Mouse (Mus musculus): ENCODE results near the gene Acot7. TPM values are rescaled to one million over a fixed set of nuclear protein-coding genes. Genes with fewer than 3 reads are reported as not detected.

Acot7 gene
- polyA plus RNA-seq, 1 experiment, result 32.0 TPM

DNA sequence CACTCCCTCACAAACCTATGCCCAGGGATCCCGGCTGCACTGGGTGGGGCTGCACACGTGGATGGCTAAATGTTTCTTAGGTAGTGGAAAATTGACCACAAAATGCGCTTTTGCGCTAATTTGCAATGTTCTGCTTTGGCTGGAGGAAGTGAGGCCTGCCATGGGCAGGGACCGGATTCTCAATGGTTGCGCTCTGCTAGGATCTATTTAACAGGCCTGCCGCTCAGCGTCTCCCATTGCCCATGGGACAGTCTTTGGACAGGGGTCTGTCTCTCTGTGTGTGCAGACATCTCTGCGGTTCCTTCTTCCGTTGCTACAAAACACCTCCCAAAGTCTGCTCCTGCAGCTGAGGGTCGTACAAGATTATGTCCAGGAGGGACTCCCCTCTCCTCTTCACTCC, 113.1 kb downstream of the Acot7 start:
- H3K4me3 ChIP-seq (replicated peaks; ENCODE audit: control insufficient read depth, low read depth, low read length), result no peak overlapping the region
- WGBS, result 18% methylated on average over 11 of the region's 11 CpGs
- H3K4me1 ChIP-seq (ENCODE audit: control insufficient read depth, insufficient read depth, low read length), result no peaks in the 10 kb centered on the region
- TF ChIP-seq POLR2A (IDR thresholded peaks at IDR 0.05; ENCODE audit: borderline replicate concordance, control insufficient read depth, low read depth, low read length), result no peak
- TF ChIP-seq CTCF (IDR thresholded peaks at IDR 0.05; ENCODE audit: control insufficient read depth, insufficient read depth, low read length), result no peak
- no peak overlapping the region for H3K27ac ChIP-seq (ENCODE audit: control insufficient read depth, insufficient read depth, low read depth, low read length, poor library complexity)

DNA sequence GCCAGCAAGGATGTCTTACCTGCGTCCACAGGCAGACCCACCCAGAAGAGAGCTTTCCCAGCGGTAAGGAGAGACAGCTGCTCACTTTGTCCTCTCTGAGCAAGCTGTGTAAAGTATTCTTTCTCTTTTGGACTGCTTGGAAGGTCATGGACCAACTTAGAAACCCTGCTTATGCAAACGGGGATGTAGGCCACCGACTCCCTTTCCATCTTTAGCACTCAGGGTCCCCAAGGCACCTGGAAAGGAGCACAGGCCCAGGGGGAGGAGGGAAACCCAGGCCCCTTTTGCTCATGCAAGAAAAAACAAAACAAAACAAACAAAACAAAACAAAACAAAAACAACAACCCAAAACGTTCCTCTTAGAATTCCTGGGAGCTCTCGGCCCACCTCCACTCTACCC, 113.6 kb downstream of the Acot7 start, which contains the start of gene Hes3:
Gene Hes3 (minus strand): TSS at position 101 of the 400 bp plus-strand sequence.
- no peak for TF ChIP-seq CTCF (IDR thresholded peaks at IDR 0.05; ENCODE audit: control insufficient read depth, insufficient read depth, low read length)
- H3K4me3 ChIP-seq (replicated peaks; ENCODE audit: control insufficient read depth, low read depth, low read length), result no peak within 1 kb of the TSS
- WGBS, result 40% methylated on average over 6 of the region's 6 CpGs

DNA sequence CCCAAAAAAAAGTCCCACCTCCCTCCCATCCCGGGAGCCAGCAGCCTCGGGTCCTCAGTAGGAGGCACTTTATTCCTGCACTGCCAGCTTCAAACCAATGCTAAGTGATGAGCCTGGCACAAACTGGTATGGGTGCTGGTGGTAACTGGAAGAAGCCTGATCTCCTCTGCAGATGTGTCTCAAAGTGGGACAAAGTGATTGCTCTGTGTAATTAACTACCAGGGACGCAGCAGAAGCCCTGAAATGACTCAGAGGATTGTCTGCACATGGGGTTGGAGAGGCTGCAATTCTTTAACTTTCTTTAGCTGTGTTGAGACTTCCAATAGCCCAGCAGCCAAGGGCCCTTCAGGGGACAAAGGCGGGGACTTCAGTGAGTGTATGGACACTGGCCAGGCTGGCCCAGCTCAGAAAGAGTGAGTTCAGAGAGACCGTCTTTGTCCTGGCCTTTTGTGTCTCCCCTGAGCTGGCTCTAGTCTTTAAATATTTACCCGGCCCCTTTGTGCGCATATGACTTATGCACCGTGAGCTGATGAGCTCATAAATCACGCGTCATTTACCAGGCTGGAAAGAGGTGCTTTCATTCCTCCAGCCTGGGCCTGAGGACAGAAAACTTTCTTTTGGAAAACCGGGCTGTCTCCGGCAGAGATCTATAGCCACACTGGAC, 114.3 kb downstream of the Acot7 start:
- no peak overlapping the region for H3K27ac ChIP-seq (ENCODE audit: control insufficient read depth, insufficient read depth, low read depth, low read length, poor library complexity)
- TF ChIP-seq CTCF (IDR thresholded peaks at IDR 0.05; ENCODE audit: control insufficient read depth, insufficient read depth, low read length) (no peak), POLR2A (IDR thresholded peaks at IDR 0.05; ENCODE audit: borderline replicate concordance, control insufficient read depth, low read depth, low read length) (no peak)
- WGBS, result 48% methylated on average over 12 of the region's 12 CpGs
- H3K4me1 ChIP-seq (ENCODE audit: control insufficient read depth, insufficient read depth, low read length), result peaks cover 1% of the 10 kb centered on the region; the same call in 1 of the 2 replicates
- H3K4me3 ChIP-seq (replicated peaks; ENCODE audit: control insufficient read depth, low read depth, low read length), result no peak overlapping the region

More for the DNA sequence above, 113.6 kb downstream of the Acot7 start, which contains the start of gene Hes3:
- Histone ChIP-seq H3K27ac (ENCODE audit: control insufficient read depth, insufficient read depth, low read depth, low read length, poor library complexity) (no peak within 1 kb of the TSS), H3K4me1 (ENCODE audit: control insufficient read depth, insufficient read depth, low read length) (peaks cover 1% of the 10 kb centered on the region; the same call in 1 of the 2 replicates)

DNA sequence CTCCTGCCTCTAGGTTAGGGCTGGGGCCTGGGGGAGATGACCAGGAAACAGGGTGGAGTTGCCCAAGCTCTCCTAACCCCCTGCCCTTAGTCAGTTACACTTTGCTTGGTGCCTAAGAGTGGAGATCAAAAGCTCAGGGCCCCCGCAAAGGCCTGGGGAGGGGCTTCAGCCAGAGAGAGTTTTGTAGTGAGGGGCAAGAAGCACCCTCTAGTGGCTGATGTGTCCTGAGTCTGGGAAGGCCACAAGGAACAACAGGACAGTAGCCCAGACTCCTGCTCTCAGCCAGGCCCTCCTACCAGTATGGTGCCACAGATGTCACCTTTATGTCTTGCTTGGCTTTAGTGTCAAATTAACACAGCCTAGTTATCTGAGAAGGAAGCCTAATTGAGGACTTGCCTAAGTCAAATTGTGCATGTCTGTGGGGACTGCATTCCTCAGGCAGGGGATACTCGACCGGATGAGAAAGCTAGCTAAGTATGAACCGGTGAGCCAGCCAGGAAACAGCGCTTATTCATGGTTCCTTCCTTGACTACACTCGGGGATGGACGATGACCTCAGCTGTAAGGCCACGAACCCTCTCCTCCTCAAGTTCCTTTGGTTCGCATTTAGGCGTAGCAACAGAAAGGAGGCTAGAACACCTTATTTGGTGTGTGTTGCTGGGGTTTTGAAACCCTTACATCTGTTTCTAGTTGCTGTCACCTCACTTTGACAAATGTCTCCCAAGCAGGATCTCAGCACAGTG, 116.4 kb downstream of the Acot7 start:
- Histone ChIP-seq H3K27ac (ENCODE audit: control insufficient read depth, insufficient read depth, low read depth, low read length, poor library complexity) (no peak overlapping the region), H3K4me3 (replicated peaks; ENCODE audit: control insufficient read depth, low read depth, low read length) (no peak overlapping the region), H3K4me1 (ENCODE audit: control insufficient read depth, insufficient read depth, low read length) (peaks cover 1% of the 10 kb centered on the region; the same call in 1 of the 2 replicates)
- TF ChIP-seq POLR2A (IDR thresholded peaks at IDR 0.05; ENCODE audit: borderline replicate concordance, control insufficient read depth, low read depth, low read length) (no peak), CTCF (IDR thresholded peaks at IDR 0.05; ENCODE audit: control insufficient read depth, insufficient read depth, low read length) (no peak)
- WGBS, result 27% methylated on average over 10 of the region's 10 CpGs

DNA sequence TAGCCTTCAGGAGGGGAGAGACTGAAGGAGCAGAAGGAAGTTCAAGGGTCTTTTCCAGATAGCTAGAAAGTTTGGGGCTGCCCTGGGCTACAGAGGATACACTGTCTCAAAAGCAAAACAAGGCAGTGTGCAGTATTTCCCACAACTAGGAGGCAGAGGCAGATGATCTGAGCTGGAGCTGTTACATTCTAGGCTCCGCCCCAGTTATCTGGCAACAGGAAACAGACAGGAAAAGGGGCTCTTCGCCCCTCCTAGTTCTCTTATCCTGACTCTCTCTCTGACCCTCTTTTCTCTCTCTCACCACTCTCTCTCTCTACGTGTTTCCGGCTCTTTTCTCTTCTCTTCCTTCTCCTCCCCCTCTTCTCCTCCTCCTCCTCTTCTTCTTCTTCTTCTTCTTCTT, 118.0 kb downstream of the Acot7 start:
- WGBS, result 2% methylated on average over 4 of the region's 4 CpGs
- no peak overlapping the region for H3K4me3 ChIP-seq (replicated peaks; ENCODE audit: control insufficient read depth, low read depth, low read length)
- peaks cover 1% of the 10 kb centered on the region; the same call in 1 of the 2 replicates for H3K4me1 ChIP-seq (ENCODE audit: control insufficient read depth, insufficient read depth, low read length)

DNA sequence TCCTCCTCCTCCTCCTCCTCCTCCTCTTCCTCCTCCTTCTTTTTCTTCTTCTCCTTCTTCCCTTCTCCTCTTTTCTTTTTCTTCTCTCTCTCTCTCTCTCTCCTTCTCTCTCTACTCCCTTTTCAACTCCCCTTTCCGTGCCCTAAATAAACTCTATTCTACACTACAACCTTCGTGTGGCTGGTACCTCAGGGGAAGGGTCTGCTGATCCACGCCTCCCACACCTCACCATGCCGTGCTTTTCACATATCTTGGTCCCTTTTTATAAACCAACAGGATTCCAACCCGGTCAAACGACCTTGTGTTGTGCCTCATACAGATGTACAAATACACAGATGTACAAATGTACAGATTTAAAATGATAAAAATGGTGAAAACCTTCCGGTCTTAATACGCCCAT, 118.4 kb downstream of the Acot7 start:
- H3K4me1 ChIP-seq (ENCODE audit: control insufficient read depth, insufficient read depth, low read length), result peaks cover 1% of the 10 kb centered on the region; the same call in 1 of the 2 replicates
- TF ChIP-seq POLR2A (IDR thresholded peaks at IDR 0.05; ENCODE audit: borderline replicate concordance, control insufficient read depth, low read depth, low read length), result no peak
- no peak for TF ChIP-seq CTCF (IDR thresholded peaks at IDR 0.05; ENCODE audit: control insufficient read depth, insufficient read depth, low read length)
- H3K4me3 ChIP-seq (replicated peaks; ENCODE audit: control insufficient read depth, low read depth, low read length), result peak overlapping the region; percentile 95
- 5% methylated on average over 8 of the region's 8 CpGs for WGBS
- H3K27ac ChIP-seq (ENCODE audit: control insufficient read depth, insufficient read depth, low read depth, low read length, poor library complexity), result peak overlapping the region; percentile 94; the same call in 1 of the 2 replicates

More for the DNA sequence above, 118.0 kb downstream of the Acot7 start:
- H3K27ac ChIP-seq (ENCODE audit: control insufficient read depth, insufficient read depth, low read depth, low read length, poor library complexity), result no peak overlapping the region
- no peak for TF ChIP-seq POLR2A (IDR thresholded peaks at IDR 0.05; ENCODE audit: borderline replicate concordance, control insufficient read depth, low read depth, low read length)
- TF ChIP-seq CTCF (IDR thresholded peaks at IDR 0.05; ENCODE audit: control insufficient read depth, insufficient read depth, low read length), result no peak

DNA sequence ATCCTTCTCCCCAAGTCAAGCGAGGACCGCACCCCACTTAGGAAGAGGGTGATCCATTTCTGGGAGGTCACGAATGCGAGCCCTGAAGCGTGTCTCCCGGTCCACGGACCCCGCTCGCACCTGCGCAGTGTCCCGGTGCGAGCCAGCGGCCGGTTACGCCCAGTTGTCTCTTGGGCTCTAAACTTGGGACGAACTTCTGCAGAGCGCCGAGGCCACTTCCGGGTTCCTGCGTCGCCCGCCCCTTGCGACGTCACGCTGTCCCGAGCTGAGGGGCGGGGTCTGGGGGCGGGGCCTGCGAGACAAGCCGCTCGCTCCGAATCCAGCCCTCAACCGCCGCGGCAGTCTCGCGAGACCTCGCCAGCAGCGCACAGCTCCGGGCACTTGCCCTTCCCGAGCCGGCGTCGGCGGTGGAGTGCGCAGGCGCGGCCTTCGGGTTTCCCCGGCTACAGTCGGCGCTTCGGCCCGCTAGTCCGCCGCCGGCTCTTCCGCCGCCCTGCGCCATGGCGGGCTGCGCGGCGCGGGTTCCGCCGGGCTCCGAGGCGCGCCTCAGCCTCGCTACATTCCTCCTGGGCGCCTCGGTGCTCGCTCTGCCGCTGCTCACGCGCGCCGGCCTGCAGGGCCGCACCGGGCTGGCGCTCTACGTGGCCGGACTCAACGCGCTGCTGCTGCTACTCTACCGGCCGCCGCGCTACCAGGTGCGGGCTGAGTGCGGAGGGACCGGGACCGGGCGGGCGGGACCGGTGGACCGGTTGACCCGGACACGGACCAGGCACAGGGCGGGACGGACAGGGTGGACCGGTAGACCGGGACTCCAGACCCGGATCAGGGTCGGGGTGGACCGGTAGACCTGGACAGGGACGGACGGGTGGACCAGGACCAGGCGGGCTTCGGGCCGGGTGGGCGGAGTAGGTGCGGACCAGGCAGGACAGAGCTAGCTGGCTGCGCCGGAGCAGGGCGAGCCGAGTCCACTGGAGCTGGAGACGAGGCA, 119.2 kb downstream of the Acot7 start, which contains the start of gene Icmt:
Gene Icmt (plus strand): TSS at position 354 of the 988 bp plus-strand sequence.
- WGBS, result under 1% methylated on average over 118 of the region's 119 CpGs
- H3K4me3 ChIP-seq (replicated peaks; ENCODE audit: control insufficient read depth, low read depth, low read length), result peak within 1 kb of the TSS; percentile 95
- TF ChIP-seq CTCF (IDR thresholded peaks at IDR 0.05; ENCODE audit: control insufficient read depth, insufficient read depth, low read length) (0 out of 2 replicates have a peak, but pooled peaks have one; percentile 4), POLR2A (IDR thresholded peaks at IDR 0.05; ENCODE audit: borderline replicate concordance, control insufficient read depth, low read depth, low read length) (peak; percentile 94; the same call in 1 of the 2 replicates)
- H3K27ac ChIP-seq (ENCODE audit: control insufficient read depth, insufficient read depth, low read depth, low read length, poor library complexity), result peak within 1 kb of the TSS; percentile 94
- H3K4me1 ChIP-seq (ENCODE audit: control insufficient read depth, insufficient read depth, low read length), result peaks cover 1% of the 10 kb centered on the region; the same call in 1 of the 2 replicates
